Mouse (Mus musculus) gastrocnemius, postnatal 36 days (tissue): ENCODE data around the gene Rps11. TPM values are rescaled to one million over a fixed set of nuclear protein-coding genes. Genes with fewer than 3 reads are reported as not detected.
"Not testable (repeated sequence)": the region's sequence is repeated elsewhere in the genome, so short reads cannot be mapped to it uniquely, and the experiment has no call there.

ENCODE experiments used
- DNase-seq, 2 experiments: peaks; one replicate each; pipeline ENCODE4 v3.0.0; 2022
- intact Hi-C: fragments of 180-260 bp; cut with DNase I; formaldehyde crosslinking; loops from one replicate; pipeline ENCODE4 v1.15.1; 2025
- total RNA-seq, 2 experiments: library from RNA; stranded (reverse); gene quantifications; 2 replicates each; pipeline ENCODE4 v1.2.3; 2021

Gene Rps11
- total RNA-seq, 2 experiments from 2014 or later, result 388 to 460 TPM

DNA sequence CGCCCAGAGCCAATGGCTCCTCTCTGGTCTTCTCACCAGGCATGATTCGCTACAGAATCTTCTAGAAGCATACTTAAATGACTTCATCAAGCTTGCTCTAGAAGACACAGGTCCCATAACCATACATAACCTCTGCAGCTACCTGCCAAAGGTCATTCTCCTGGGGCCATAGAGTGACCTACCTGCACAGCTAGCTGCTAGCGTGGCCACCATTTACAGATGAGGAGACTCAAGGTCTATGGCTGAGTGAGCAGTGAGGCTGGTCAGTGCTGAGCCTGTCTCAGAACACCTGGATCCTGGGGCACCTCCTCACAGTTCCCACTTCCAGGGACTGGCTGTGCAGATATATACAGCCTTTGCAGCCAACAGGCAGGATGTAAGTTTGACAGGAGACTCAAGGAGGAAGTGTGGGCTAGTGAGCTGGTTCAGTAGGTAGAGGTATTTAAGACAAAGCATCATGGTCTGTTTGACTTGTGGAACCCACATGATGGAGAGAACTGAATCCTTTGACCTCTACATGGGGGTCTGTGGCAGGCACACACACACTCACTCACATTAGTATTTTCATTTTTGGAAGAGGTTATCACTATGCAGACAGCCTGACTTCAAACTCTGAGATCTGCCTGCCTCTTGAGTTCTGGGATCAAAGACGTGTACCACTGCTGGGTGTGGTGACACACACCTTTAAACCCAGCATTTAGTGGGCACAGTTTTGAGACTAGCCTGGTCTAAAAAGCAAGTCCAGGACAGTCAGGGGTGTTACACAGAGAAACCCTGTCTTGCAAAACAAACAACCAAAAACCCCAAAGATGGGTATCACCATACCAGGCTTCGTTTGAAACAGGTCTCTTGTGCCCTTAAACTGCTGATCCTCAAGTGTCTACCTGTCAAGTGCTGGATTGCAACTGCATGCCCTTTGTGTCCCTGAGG lies 4.2 kb downstream of the Rps11 start:
- intact Hi-C loops, result loop anchor here (5.0 kb wide), 1 partner anchor 38 kb away; no protein-coding TSS in a partner anchor

DNA sequence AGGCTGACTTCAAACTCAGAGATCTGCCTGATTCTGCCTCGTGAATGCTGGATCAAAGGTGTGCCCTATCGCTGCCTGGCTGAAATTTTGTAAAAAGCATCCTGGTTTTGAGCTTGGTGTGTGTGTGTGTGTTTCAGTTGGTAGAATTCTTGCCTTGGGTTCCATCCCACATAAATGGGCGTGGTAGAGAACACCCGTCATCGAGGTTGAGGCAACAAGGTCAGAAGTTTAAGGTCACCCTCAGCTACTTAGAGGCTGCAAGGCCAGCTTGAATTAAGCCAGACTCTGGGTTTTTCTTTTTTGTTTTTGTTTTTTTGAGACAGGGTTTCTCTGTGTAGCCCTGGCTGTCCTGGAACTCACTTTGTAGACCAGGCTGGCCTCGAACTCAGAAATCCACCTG lies 5.9 kb downstream of the Rps11 start:
- no peak for DNase-seq
- intact Hi-C loops, result no loop called here

More for the DNA sequence above, 4.2 kb downstream of the Rps11 start:
- DNase-seq, result no peak

DNA sequence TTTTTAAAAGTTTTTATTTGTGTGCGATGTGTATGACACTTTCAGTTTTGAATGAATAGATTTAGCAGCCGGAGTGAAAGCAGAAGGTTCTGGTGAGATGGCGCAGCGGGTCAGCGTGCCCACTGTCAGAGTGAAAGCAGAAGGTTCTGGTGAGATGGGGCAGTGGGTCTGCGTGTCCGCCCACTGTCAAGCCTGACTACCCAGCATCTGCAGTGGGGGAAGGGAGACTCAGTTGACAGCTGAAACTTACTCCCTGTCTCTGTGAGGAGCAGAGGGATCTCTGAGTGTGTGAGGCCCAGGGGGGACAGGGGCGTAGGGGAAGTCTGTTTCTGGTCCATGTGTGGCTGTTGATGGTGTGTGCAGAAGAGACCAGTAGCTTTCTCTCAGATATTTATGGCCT lies 6.7 kb downstream of the Rps11 start:
- no peak for DNase-seq
- intact Hi-C loops, result no loop called here

DNA sequence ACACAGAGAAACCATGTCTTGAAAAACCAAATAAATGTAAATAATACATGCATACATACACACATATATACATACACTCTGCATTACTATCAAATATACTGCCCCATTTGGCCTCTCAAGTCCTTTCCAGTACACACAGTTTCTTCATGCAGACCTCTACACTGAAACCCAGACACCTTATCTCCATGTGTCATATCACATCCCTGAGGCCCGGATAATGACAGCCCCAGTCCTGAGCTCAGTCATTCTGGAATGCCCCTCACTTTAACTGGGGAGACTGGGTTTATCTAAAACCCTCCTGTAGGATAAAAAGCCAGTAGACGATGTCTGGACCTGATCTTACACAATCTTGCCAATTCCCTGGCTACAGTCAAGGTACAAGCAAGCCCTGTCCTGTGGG lies 10.8 kb downstream of the Rps11 start:
- no peak for DNase-seq
- intact Hi-C loops, result no loop called here

DNA sequence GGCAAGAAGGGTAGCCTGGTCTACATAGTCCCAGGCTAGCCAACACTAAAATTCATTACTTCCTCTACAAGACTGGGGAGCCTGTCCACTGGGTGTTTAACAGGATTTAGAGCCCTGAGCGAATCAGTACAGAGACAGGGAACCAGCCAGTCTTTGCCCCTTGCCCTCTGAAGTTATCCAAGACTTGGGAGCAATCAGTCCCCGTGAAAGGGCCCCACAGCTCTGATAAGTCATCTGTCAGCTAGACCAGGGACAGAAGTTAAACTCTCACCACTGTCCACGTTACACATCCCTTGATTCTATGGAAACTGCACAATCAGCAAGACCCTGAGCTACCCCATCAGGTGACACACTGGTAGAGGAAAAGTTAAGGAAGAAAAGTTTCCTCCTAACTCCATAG lies 11.7 kb downstream of the Rps11 start:
- intact Hi-C loops, result no loop called here
- no peak for DNase-seq

DNA sequence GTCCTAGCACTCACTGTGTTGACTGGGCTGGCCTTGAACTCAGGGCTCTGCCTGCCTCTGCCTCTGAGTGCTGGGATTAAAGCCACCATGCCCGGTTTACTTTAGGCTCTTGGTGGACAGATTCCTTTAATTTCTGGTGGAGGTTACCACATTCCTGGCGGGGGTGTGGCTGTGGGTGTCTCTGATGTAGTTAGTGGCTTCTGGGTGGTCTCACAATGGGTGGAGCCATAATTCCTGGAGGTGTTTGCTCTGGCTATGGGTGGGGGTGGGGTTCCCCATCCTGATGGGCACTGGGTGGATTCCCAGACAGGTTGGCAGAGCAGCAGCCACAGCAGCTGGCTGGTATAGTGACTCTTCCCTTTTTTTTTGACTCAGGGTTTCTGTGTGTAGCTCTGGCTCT lies 12.3 kb downstream of the Rps11 start:
- DNase-seq, result no peak
- intact Hi-C loops, result no loop called here

DNA sequence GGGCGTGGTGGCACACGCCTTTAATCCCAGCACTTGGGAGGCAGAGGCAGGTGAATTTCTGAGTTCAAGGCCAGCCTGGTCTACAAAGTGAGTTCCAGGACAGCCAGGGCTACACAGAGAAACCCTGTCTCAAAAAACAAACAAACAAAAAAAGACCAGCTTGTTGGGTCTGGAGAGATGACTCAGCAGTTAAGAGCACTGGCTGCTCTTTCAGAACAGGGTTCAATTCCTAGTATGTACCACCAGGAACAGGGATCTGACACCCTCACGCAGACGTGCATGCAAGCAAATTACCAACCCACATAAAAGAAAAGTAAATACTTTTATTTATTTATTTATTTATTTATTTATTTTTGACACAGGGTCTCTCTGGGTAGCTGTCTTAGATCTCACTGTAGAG lies 14.2 kb downstream of the Rps11 start:
- intact Hi-C loops, DNase-seq: not testable (repeated sequence)

DNA sequence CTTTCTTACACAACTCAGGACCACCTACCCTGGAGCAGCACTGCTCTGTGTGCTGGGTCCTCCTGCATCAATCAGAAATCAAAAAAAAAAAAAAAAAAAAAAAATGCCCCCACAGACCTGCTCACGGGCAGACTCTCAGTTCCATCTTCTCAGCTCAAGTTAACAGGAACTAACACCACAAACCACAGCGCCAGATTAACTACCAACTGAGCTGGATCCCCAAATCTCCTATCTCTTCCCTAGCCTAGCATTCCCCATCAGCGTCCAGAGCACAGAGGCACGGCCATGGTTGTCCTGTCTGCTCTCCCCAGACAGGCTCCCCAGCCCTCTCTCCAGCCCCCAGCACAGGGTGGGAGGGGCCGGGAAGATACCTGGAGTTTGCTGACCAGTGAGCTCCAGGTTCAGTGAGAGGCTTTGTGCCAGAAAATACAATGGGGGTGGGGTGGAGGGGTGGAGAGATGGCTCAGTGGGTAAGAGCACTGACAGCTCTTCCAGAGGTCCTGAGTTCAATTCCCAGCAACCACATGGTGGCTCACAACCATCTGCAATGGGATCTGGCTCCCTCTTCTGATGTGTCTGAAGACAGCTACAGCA lies 17.1 kb downstream of the Rps11 start:
- intact Hi-C loops, result no loop called here
- no peak for DNase-seq

DNA sequence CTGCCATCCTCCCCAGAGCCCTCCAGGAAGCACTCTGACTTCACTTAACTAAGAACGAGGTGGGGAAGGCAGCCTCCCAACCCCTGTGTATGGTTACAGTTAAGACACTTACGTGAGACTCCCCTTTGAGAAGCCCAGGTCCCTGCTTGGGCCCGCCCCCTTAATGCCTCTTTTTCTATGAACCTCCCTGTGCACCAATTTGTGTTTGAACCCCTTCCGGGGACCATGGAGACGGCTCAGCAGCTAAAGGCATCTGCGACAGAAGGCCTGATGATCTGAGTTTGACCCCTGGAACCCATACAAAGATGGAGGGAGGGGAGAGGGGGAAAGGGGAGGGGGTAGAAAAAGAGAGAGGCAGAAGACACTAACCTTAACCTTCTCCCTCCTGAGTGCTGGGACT lies 17.8 kb downstream of the Rps11 start:
- intact Hi-C loops, result no loop called here
- DNase-seq, result no peak

DNA sequence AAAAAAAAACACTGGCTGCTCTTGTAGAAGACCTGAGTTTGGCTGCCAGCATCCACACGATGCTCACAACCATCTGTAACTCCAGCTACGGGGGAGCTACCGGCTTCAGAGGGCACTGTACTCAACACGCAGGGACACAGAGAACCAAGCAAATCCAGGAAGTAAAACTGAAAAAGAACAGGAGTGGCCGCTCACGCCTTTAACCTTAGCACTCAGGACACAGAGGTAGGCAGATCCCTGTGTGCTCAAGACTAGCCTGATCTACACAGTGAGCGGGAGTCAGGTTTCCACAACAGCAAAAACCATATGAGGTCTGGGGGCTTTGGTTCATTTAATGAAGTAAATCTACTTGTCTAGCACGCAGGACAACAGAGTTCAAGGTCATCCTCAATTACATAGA lies 18.7 kb downstream of the Rps11 start:
- no peak for DNase-seq
- intact Hi-C loops, result no loop called here

DNA sequence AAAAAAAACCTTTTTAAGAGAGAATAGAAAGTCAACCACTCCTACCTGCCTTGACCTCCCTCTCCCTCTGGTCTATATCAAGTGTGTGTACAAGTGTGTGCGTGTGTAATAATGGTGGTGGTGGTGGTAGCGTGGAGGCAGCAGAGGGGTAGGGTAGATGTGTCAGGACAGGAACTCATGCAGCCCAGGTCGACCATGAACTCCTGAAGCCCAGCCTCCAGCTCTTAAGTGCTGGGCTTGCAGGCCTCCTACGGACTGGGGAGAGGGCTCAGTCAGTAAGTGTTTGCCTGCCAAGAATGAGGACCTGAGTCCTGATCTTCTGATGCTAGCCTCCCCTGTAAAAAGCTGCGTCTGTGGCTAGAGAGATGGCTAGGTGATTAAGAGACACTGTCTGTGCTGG lies 19.3 kb downstream of the Rps11 start:
- DNase-seq, result no peak

DNA sequence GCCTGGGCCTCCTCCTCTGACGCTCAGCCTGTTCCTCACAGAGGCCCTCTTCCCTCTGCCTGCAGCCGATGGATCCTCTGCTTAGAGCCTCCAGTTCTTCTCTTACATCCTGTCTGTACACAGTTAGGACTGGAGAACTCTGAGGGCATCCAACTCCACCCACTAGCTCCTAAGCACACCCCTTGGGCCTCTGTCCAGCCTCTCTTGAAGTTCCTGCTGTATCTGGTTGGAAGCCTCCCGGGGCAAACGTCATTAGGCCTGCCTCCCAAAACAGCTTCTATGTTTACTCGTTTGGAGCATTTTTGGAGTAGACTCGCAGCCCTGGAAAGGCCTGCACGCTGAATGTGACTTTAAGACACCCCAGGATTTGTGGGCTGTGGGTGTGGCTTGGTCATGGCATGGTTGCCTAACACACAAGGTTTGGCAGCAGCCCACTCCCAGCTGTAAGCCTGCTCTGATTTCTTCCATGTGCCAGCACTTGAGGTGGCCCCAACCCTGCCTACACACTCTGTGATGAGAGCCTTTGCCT lies 20.5 kb downstream of the Rps11 start, which contains the start of gene Fcgrt:
Gene Fcgrt (minus strand): TSS at position 200 of the 529 bp plus-strand sequence.
- peak; percentile 90 to 97 for DNase-seq
- intact Hi-C loops, result no loop called here

More for the DNA sequence above, 19.3 kb downstream of the Rps11 start:
- intact Hi-C loops, result no loop called here

DNA sequence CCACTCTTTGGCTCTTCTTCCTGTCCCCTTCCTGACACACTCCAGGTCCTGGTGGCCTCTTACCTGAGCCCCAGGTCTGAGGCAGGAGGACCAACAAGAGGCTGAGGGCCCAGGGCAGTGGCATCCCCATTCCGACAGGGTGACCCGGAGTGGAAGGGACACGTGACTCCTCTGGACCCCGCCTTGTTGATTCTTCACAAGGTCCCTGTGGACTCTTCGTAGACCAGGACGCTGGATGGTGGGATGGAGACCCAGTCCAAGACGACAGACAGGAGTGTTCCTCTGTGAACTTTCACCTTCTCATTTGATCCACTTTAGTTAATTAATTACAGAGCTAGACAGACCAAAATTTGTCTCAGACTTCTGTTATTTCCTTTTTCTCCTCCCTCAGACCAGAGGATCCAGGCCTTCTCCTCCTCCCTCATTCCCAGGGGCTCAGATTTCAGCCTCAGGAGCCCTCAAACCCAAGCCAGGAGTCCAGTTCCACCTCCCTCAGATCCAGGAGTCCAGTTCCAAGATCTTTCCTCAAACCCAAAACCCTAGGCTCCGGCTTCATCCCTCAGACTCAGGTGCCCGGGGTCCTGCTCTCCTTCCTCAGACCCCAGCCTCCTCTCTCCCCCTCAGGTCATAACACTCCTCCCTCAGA lies 21.2 kb downstream of the Rps11 start:
- intact Hi-C loops, result no loop called here
- DNase-seq, result peak in 1 of 2 experiments; percentile 44

DNA sequence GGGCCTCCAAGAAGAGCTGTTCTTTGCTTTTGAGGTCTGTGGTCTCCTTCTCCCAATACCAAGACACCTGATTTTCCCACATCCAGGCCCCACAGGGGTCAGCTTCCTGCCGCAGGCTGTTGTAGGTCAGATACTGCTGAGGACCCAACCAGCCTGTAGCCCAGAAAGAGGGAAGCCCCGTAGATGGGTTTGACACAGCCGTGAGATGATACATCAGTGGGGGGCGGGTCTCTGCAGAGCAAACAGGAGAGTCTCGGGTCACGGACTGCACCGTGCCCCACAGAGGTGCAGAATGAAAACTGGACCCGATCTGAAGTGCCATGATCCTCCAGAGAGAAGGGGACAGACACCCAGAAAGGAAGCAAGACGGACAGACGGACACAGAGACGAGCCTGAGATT lies 21.8 kb downstream of the Rps11 start:
- intact Hi-C loops, result no loop called here
- no peak for DNase-seq

DNA sequence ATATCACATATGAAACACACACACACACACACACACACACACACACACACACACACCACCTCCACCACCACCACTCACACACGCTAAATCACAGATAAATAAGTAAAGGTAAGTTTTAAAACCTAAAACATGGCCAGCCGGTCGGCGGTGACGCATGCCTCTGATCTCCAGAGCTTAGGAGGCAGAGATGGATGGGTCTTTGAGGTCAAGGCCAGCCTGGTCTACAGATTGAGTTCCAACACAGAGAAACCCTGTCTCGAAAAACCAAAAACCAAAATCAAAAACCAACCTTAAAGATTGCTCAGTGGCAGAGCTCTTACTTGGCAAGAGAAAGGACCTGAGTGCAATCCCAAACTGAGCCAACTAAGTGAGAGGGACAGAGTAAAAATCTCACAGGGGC lies 24.2 kb downstream of the Rps11 start:
- intact Hi-C loops, result no loop called here
- DNase-seq, result no peak

DNA sequence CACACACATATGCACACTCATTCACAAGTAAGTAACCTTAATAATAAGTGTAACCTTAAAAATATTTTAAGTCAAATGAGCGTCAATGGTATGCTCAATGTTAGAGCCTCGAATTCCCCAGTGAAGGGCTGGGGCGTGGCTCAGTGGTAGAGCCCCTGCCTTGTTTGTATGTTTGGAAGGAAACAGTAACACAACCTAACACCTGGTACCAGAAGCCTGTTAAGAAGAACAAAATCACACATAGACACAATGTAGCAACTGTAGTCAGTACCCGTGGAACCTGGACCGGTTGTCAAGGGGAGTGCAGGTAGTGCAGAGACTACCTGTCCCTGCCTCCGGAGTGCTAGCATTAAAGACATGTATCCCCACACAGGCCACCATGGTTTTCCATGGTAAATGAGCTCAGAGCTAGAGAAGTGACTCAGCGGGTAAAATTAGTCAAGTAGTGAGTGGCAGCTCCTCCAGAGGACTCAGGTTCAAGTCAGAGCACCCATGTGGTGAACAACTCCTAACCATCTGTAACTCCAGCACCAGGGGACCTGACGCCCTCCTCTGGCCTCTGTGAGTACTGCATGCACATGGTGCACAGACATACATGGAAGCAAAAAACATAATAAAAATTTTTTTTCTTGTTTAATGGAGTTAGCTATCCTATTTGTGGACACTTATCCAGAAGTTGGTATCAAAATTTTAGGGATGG lies 25.5 kb downstream of the Rps11 start:
- intact Hi-C loops, result no loop called here
- no peak for DNase-seq

DNA sequence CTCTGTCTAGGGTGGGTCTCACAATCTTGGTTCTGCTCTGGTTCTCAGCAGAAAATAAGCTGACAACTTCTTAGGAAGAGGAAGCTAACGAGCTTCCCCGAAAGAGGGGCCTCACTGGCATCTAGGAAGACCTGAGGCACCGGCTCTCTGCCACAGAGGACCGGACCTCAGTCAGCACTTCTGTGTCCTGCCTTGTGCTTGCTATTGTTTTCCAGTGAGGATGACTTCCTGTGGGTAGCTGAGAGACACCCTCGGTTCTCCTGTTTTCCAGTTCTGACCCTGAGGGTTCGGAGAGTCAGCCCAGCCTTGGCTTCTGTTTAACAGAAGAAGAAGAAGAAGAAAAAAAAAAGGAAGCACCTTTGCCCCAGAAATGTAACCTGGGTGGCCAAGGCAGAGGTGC lies 26.8 kb downstream of the Rps11 start:
- no peak for DNase-seq
- intact Hi-C loops, result no loop called here

DNA sequence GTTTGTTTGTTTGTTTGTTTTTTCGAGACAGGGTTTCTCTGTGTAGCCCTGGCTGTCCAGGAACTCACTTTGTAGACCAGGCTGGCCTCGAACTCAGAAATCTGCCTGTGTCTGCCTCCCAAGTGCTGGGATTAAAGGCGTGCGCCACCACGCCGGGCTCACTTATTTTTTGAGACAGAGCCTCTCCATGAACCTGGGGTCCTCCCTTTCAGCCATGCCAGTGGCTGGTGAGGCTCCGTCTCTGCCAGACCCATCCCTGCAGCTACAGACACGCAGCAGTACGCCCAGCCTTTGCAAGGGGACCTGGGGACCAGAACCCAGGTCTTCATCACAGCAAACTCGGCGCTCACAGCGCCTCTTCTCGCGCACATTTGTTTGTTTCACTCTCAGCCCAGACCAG lies 28.3 kb downstream of the Rps11 start:
- intact Hi-C loops, DNase-seq: not testable (repeated sequence)

DNA sequence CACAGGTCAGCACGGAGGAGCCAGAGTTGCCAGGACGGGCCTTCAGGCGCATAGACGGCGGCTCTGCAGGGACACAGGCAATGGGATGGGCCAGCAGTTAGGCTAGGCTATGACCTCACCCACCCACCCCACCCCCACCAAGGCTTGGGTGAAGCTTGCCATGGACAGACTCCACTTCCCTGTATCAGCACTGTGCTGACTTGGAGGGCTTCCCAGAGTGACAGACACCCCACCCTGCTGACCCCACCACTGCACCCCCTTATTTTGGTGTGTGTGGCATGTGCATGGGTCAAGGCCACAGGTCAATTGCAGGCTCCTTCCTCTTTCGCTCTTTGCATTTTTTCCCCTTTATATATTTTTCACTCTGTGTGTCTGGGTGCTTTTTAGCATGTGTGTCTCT lies 28.9 kb downstream of the Rps11 start:
- intact Hi-C loops, result no loop called here
- no peak for DNase-seq

DNA sequence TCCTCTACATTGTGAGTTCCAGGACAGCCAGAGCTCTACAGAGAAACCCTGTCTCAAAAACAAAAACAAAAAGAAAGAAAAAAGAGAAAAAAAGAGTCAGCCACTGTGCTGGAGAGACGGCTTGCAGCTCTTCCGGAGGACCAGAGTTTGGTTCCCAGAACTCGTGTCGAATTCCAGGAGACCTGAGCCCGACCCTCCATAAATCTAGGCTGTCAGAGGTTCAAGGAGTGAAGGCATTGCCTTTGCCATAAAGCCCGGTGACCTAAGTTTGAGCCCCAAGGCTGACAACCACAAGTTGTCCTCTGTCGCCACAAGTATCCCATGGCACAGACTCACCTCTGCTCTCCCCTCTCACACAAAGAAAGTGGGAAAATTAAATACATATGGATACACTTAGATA lies 30.1 kb downstream of the Rps11 start:
- intact Hi-C loops, result no loop called here
- no peak for DNase-seq

DNA sequence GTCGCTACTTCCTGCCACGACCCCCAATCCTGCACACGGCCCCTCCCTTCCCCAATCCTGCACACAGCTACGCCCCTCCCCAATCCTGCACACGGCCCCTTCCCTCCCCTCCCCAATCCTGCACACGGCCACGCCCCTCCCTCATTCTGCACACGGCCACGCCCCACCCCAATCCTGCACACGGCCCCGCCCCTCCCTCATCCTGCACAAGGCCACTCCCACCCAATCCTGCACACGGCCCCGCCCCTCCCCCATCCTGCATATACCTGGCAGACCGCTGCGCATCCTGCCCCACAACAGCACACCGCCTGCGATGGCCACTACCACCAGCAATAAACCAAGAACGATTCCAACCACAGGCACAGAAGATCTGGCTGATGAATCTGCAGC lies 30.7 kb downstream of the Rps11 start:
- intact Hi-C loops, result no loop called here
- no peak for DNase-seq
